Mouse (Mus musculus) forebrain, embryonic 14.5 days (tissue): ENCODE data around the gene Kcnmb4. TPM values are rescaled to one million over a fixed set of nuclear protein-coding genes. Genes with fewer than 3 reads are reported as not detected.

ENCODE experiments used
- ATAC-seq: fragments of 200-750 bp; cut with Nextera tagmentation; 2 replicates; pipeline ENCODE4 v1.8.0; 2017; ENCODE audit warnings: mild to moderate bottlenecking, moderate library complexity
- DNase-seq: peaks from one replicate; pipeline ENCODE4 v3.0.0-alpha.2; 2015; ENCODE audit warnings: low spot score
- H3K27ac ChIP-seq: fragments of 300-500 bp; sonication (generic); 2 replicates; pipeline ENCODE4 v1.5.1; 2014; ENCODE audit warnings: low read depth, mild to moderate bottlenecking, control low read depth, low read length, moderate library complexity
- H3K27me3 ChIP-seq: fragments of 300-500 bp; sonication (generic); replicated peaks from 2 replicates; pipeline ENCODE4 v1.6.1; 2014; ENCODE audit warnings: low read length, control low read depth, mixed read lengths; ENCODE audit not compliant: control insufficient read depth, insufficient read depth
- H3K36me3 ChIP-seq: fragments of 300-500 bp; sonication (generic); 2 replicates; pipeline ENCODE4 v1.6.1; 2014; ENCODE audit warnings: low read length, control low read depth; ENCODE audit not compliant: control insufficient read depth, insufficient read depth
- H3K4me1 ChIP-seq: fragments of 300-500 bp; sonication (generic); 2 replicates; pipeline ENCODE4 v1.6.1; 2014; ENCODE audit warnings: antibody characterized with exemption, low read length, control low read depth; ENCODE audit not compliant: control insufficient read depth, insufficient read depth
- H3K4me2 ChIP-seq: fragments of 300-500 bp; sonication (generic); 2 replicates; pipeline ENCODE4 v1.6.1; 2014; ENCODE audit warnings: mild to moderate bottlenecking, control low read depth, low read length
- H3K4me3 ChIP-seq: fragments of 300-500 bp; sonication (generic); 2 replicates; pipeline ENCODE4 v1.5.1; 2014; ENCODE audit warnings: low read depth, low read length, control low read depth
- H3K9ac ChIP-seq: fragments of 300-500 bp; sonication (generic); 2 replicates; pipeline ENCODE4 v1.6.1; 2014; ENCODE audit warnings: mild to moderate bottlenecking, low read length, control low read depth, moderate library complexity
- H3K9me3 ChIP-seq: fragments of 300-500 bp; sonication (generic); replicated peaks from 2 replicates; pipeline ENCODE4 v1.6.1; 2016; ENCODE audit warnings: low read length, control low read depth, mixed read lengths; ENCODE audit not compliant: control insufficient read depth
- WGBS: fragments of 180-500 bp; shearing (Covaris S2); extraction: QIAGEN DNeasy Blood & Tissue Kit; methylation state at CpG from one replicate; pipeline ENCODE4 v1.1.7; 2014; 5-methylcytosine and 5-hydroxymethylcytosine counted together
- polyA plus RNA-seq: library from polyadenylated mRNA; unstranded; fragments of >200 nt; fragmentation: Nextera tagmentation; extraction: Ambion mirVana; gene quantifications from 2 replicates; pipeline ENCODE4 v1.2.1, GENCODE M21; 2014

Gene Kcnmb4
- polyA plus RNA-seq, 1 experiment from 2014 or later, result 17.5 TPM

DNA sequence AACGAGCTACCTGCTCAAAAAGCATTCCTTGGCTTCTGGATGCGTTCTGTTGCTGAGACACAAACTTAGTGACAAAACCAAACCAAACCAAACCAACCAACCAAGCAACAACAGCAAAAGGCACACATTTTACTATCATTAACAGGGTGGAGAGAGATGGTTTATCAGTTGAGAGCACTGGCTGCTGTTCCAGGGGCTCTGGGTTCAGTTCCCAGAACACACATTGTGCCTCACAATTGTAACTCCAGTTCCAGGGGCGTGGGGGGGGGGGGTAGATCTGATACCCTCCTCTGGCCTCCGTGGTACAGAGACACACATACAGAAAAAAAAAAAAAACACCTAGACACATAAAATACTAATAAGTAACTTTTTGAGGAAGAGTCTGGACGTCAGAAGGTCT lies 5.6 kb downstream of the Kcnmb4 start:
- 80% methylated on average over 5 of the region's 5 CpGs for WGBS
- no peaks in the 10 kb centered on the region for H3K27me3 ChIP-seq
- no peak overlapping the region for H3K9ac ChIP-seq
- no peaks in the 10 kb centered on the region for H3K36me3 ChIP-seq
- DNase-seq, result no peak
- H3K27ac ChIP-seq, result no peak overlapping the region
- no peak overlapping the region for H3K4me3 ChIP-seq
- no peak for ATAC-seq
- H3K9me3 ChIP-seq, result no peaks in the 10 kb centered on the region
- H3K4me2 ChIP-seq, result no peak overlapping the region
- peaks cover 5% of the 10 kb centered on the region; the same call in 1 of the 2 replicates for H3K4me1 ChIP-seq

DNA sequence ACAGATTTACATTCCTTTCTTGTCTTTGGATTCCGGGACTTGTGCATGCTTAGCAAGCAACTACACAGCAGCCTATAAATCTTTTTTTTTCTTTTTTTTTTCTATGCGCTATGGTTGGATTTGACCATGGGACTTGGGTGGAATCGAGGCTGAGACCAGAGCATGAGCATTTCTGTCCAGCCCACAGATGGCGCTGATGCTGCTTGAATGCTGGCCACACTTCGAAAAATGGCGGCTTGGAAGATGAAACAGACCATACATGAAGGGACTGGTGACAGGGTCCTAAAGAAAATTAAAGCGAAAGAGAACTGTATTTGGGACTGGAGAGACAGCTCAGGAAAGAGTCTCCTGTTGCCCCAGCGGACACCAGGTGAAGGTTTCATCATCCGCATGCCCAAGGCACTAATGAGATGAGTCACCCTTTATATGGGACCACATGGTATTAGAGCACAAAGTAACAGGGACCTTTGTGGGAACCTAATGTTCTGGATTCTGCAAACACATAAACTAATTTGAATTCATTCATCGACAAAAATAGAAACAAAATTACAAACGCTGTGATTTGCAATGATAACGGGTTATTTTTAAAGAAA lies 9.8 kb downstream of the Kcnmb4 start:
- ATAC-seq (no peak), DNase-seq (no peak)
- H3K9ac ChIP-seq, result no peak overlapping the region
- H3K4me3 ChIP-seq, result no peak overlapping the region
- 90% methylated on average over 12 of the region's 12 CpGs for WGBS
- no peak overlapping the region for H3K27ac ChIP-seq
- H3K27me3 ChIP-seq, result no peaks in the 10 kb centered on the region
- H3K36me3 ChIP-seq, result no peaks in the 10 kb centered on the region
- no peak overlapping the region for H3K4me2 ChIP-seq
- no peaks in the 10 kb centered on the region for H3K9me3 ChIP-seq
- H3K4me1 ChIP-seq, result no peaks in the 10 kb centered on the region

- Histone ChIP-seq H3K27ac (no peak overlapping the region), H3K9ac (no peak overlapping the region), H3K4me2 (no peak overlapping the region), H3K36me3 (no peaks in the 10 kb centered on the region), H3K4me3 (no peak overlapping the region), H3K9me3 (no peaks in the 10 kb centered on the region), H3K4me1 (no peaks in the 10 kb centered on the region), H3K27me3 (no peaks in the 10 kb centered on the region)
- no peak for DNase-seq
- ATAC-seq, result no peak
- 95% methylated on average over 9 of the region's 9 CpGs for WGBS
These were observed 12.2 kb downstream of the Kcnmb4 start for GRCm38 (mm10) chr10:116461443-116461842.

DNA sequence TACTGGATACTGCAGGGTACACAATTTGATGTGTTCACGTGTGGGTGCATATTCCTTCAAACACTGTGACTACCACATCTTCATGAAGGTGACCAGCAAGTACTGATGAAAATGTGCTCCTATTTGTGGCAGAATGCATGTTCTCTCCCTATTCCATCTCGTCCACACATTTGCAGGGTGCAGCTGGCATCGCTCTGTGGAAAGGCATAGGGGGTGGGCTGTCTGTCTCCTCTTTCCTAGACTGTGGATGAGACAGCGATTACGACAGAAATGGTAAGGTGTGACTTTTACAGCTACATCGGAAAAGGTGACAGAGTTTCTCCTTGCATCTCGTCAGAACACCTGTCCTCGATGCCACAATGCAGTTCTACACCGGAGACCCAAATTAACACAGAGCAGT lies 14.9 kb downstream of the Kcnmb4 start:
- H3K9ac ChIP-seq, result no peak overlapping the region
- WGBS, result 93% methylated on average over 9 of the region's 9 CpGs
- H3K4me1 ChIP-seq, result no peaks in the 10 kb centered on the region
- H3K4me2 ChIP-seq, result no peak overlapping the region
- no peaks in the 10 kb centered on the region for H3K36me3 ChIP-seq
- H3K27ac ChIP-seq, result no peak overlapping the region
- H3K9me3 ChIP-seq, result no peaks in the 10 kb centered on the region
- no peak overlapping the region for H3K4me3 ChIP-seq
- no peaks in the 10 kb centered on the region for H3K27me3 ChIP-seq
- DNase-seq (no peak), ATAC-seq (no peak)

- no peak overlapping the region for H3K27ac ChIP-seq
- DNase-seq (no peak), ATAC-seq (no peak)
- no peak overlapping the region for H3K4me2 ChIP-seq
- WGBS, result 97% methylated on average over 7 of the region's 7 CpGs
- H3K4me3 ChIP-seq, result no peak overlapping the region
- H3K9ac ChIP-seq, result no peak overlapping the region
- H3K9me3 ChIP-seq, result 0 out of 2 replicates have a peak, but pooled peaks cover 3% of the 10 kb centered on the region
- no peaks in the 10 kb centered on the region for H3K36me3 ChIP-seq
- H3K4me1 ChIP-seq, result no peaks in the 10 kb centered on the region
- H3K27me3 ChIP-seq, result no peaks in the 10 kb centered on the region
These were observed 20.9 kb downstream of the Kcnmb4 start for GRCm38 (mm10) chr10:116452771-116453170.

DNA sequence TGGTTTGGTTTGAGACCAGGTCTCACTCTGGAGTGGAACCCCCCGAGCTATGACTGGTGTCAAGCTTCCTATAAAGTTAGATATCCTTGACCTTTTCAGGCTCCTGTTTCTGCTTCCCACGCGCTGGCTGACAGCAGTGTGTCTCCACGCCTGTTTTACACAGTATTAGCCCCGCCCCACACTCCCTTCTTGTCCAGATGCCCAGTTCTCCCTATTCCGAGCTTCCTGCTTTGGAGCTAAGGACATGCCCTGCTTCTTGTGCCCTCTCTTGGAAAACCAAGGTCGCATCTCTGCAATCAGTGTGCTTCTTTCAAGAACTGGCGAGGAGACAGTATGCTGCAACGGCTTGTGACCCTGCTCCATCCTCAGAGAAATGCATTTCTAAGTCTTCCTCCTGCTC lies 23.1 kb downstream of the Kcnmb4 start:
- WGBS, result 85% methylated on average over 9 of the region's 9 CpGs
- ATAC-seq (no peak), DNase-seq (no peak)
- Histone ChIP-seq H3K36me3 (no peaks in the 10 kb centered on the region), H3K27me3 (no peaks in the 10 kb centered on the region), H3K9me3 (0 out of 2 replicates have a peak, but pooled peaks cover 3% of the 10 kb centered on the region), H3K4me2 (no peak overlapping the region), H3K4me1 (no peaks in the 10 kb centered on the region), H3K27ac (no peak overlapping the region), H3K9ac (no peak overlapping the region), H3K4me3 (no peak overlapping the region)

- Histone ChIP-seq H3K36me3 (no peaks in the 10 kb centered on the region), H3K4me2 (no peak overlapping the region), H3K4me1 (no peaks in the 10 kb centered on the region), H3K4me3 (no peak overlapping the region), H3K9me3 (0 out of 2 replicates have a peak, but pooled peaks cover 3% of the 10 kb centered on the region), H3K27me3 (no peaks in the 10 kb centered on the region), H3K9ac (no peak overlapping the region), H3K27ac (no peak overlapping the region)
- WGBS, result 97% methylated on average over 12 of the region's 12 CpGs
- ATAC-seq (no peak), DNase-seq (no peak)
These were observed 25.5 kb downstream of the Kcnmb4 start for GRCm38 (mm10) chr10:116448166-116448565.

DNA sequence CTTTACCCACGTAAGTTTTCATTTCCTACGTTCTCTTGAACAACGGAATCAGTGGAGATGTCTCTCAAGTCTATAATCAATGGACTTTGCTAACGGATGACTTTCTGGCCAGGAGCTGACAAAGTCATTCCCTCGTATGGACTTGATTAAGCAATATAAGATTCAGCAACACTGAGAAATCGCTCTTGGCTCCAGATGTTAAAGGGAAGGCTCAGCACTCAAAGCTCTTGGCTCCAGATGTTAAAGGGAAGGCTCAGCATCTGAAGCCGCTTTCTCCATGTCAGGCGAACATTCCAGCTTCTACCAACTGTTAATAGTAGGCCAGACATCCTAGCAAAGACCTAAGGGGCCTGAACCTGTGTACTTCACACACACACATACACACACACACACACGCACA lies 26.5 kb downstream of the Kcnmb4 start:
- no peak overlapping the region for H3K9ac ChIP-seq
- H3K4me1 ChIP-seq, result no peaks in the 10 kb centered on the region
- no peak for ATAC-seq
- H3K4me3 ChIP-seq, result no peak overlapping the region
- H3K4me2 ChIP-seq, result no peak overlapping the region
- WGBS, result 94% methylated on average over 9 of the region's 9 CpGs
- H3K9me3 ChIP-seq, result no peaks in the 10 kb centered on the region
- no peak for DNase-seq
- no peaks in the 10 kb centered on the region for H3K36me3 ChIP-seq
- H3K27ac ChIP-seq, result no peak overlapping the region
- H3K27me3 ChIP-seq, result no peaks in the 10 kb centered on the region

- Histone ChIP-seq H3K4me1 (no peaks in the 10 kb centered on the region), H3K4me3 (no peak overlapping the region), H3K9me3 (no peaks in the 10 kb centered on the region), H3K36me3 (no peaks in the 10 kb centered on the region), H3K9ac (no peak overlapping the region), H3K27ac (no peak overlapping the region), H3K27me3 (no peaks in the 10 kb centered on the region), H3K4me2 (no peak overlapping the region)
- 93% methylated on average over 12 of the region's 12 CpGs for WGBS
- ATAC-seq (no peak), DNase-seq (no peak)
These were observed 27.6 kb downstream of the Kcnmb4 start for GRCm38 (mm10) chr10:116446040-116446439.
